Mouse (Mus musculus) thymus, postnatal 10 days (tissue): ENCODE results near the gene Olfr1412.

ENCODE experiments used
- DNase-seq, 2 experiments: peaks; one replicate each; pipeline ENCODE4 v3.0.0; 2021; ENCODE audit warnings: low spot score in 2 of 2

Gene Olfr1412

GRCm38 (mm10) chr1:92637501-92638172 is 52.1 kb downstream of the Olfr1412 start:
- DNase-seq: no peak

- no peak for DNase-seq
Measured at GRCm38 (mm10) chr1:92638181-92638580, 52.6 kb downstream of the Olfr1412 start.

GRCm38 (mm10) chr1:92638736-92639135 is 53.2 kb downstream of the Olfr1412 start:
- DNase-seq: no peak

GRCm38 (mm10) chr1:92640393-92640792 is 54.8 kb downstream of the Olfr1412 start:
- DNase-seq: no peak
